Mouse (Mus musculus): Measurements from ENCODE around the gene Polr2a.
A peak's percentile ranks its signal among the peaks of the same experiment; 100 is the strongest.

DNA sequence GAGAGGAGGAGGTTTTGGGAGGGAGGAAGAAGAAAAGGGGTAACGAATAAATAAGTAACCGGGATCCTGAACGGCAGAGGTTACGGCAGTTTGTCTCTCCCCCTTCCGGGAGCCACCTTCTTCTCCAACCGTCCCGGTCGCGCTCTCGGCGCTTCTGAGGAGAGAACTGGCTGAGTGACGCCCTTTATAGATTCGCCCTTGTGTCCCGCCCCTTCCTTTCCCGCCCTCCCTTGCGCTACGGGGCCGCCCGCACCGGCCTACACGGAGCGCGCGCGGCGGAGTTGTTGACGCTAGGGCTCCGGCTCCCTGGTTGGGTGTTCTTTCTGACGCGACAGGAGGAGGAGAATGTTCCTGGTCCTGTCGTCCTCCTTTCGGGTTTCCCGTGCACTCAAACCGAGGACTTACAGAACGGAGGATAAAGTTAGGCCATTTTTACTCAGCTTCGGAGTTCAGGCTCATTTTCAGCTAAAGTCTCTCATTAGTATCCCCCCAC is at the start of gene Polr2a:
- TF ChIP-seq POLR2A (IDR thresholded peaks at IDR 0.05; ENCODE audit: extremely low read depth, insufficient read depth, low read length) (peak; percentile 100), CTCF (IDR thresholded peaks at IDR 0.05; ENCODE audit: extremely low read depth, insufficient read depth, low read length) (no peak)

Data from cortical plate, adult 2 months (tissue).